Mouse (Mus musculus): ENCODE measurements around the gene Hdac5. TPM values are rescaled to one million over a fixed set of nuclear protein-coding genes. Genes with fewer than 3 reads are reported as not detected.

Hdac5 gene
- total and polyA plus RNA-seq, 3 experiments: 9.1 to 29.3 TPM; not detected in 1

GRCm38 (mm10) chr11:102147213-102147989 lies 82.6 kb downstream of the Hdac5 start:
- Histone ChIP-seq H3K36me3 (ENCODE audit: control insufficient read depth in 1 of 2, insufficient read depth in 2 of 2, low read length in 2 of 2) (0 out of 4 replicates have a peak, but pooled peaks cover 0 to 2% of the 10 kb centered on the region in 2 experiments), H3K79me2 (ENCODE audit: control insufficient read depth, insufficient read depth, low read length, poor library complexity) (no peaks in the 10 kb centered on the region), H3K4me3 (ENCODE audit: control insufficient read depth in 1 of 2, insufficient read depth in 1 of 2, low read depth in 2 of 2, low read length in 2 of 2) (no peak overlapping the region), H3K9ac (ENCODE audit: control insufficient read depth, low read depth, low read length, poor library complexity, severe bottlenecking) (no peak overlapping the region), H3K4me1 (ENCODE audit: control insufficient read depth in 1 of 2, insufficient read depth in 2 of 2, low read length in 2 of 2) (peaks cover 0 to 13% of the 10 kb centered on the region in 2 experiments; a peak in 2 of 4 replicates), H3K27me3 (ENCODE audit: control insufficient read depth in 1 of 2, insufficient read depth in 2 of 2, low read length in 2 of 2) (no peaks in the 10 kb centered on the region), H3K27ac (ENCODE audit: control insufficient read depth, low read depth, low read length) (no peak overlapping the region), H3K9me3 (replicated peaks; ENCODE audit: insufficient read depth, low read length) (no peaks in the 10 kb centered on the region)
- TF ChIP-seq EP300 (IDR thresholded peaks at IDR 0.05; ENCODE audit: low read depth in 1 of 2, low read length in 2 of 2): no peak
- TF ChIP-seq BHLHE40 (IDR thresholded peaks at IDR 0.05; ENCODE audit: borderline replicate concordance, low read depth, low read length): no peak
- no peak for TF ChIP-seq E2F4 (IDR thresholded peaks at IDR 0.05; ENCODE audit: borderline replicate concordance, low read depth, low read length)
- TF ChIP-seq KAT2A (conservative IDR thresholded peaks at IDR 0.05; ENCODE audit: low read depth, low read length): no peak
- TF ChIP-seq ZC3H11A (IDR thresholded peaks at IDR 0.05; ENCODE audit: low read depth, low read length): no peak
- no peak for TF ChIP-seq MYC (IDR thresholded peaks at IDR 0.05; ENCODE audit: low read depth, low read length)
- no peak for TF ChIP-seq UBTF (IDR thresholded peaks at IDR 0.05; ENCODE audit: borderline replicate concordance, insufficient read depth, low read depth, low read length)
- TF ChIP-seq MAZ (IDR thresholded peaks at IDR 0.05; ENCODE audit: low read depth, low read length): no peak
- TF ChIP-seq CHD2 (IDR thresholded peaks at IDR 0.05; ENCODE audit: low read length): no peak
- no peak for TF ChIP-seq POLR2A (IDR thresholded peaks at IDR 0.05; ENCODE audit: control insufficient read depth in 1 of 2, insufficient read depth in 1 of 2, low read depth in 1 of 2, low read length in 2 of 2, poor library complexity in 1 of 2)
- TF ChIP-seq POLR2AphosphoS5 (IDR thresholded peaks at IDR 0.05; ENCODE audit: borderline replicate concordance, low read depth, low read length): no peak
- no peak for TF ChIP-seq MEF2A (IDR thresholded peaks at IDR 0.05; ENCODE audit: extremely low read depth, insufficient replicate concordance, low read depth, low read length, poor library complexity, severe bottlenecking)
- DNase-seq (ENCODE audit: low read depth, low spot score): no peak

GRCm38 (mm10) chr11:102146531-102146930 lies 83.4 kb downstream of the Hdac5 start:
- Histone ChIP-seq H3K4me3 (ENCODE audit: control insufficient read depth in 1 of 2, insufficient read depth in 1 of 2, low read depth in 2 of 2, low read length in 2 of 2) (peak overlapping the region; percentile 9 to 75; a peak in 1 of 4 replicates), H3K79me2 (ENCODE audit: control insufficient read depth, insufficient read depth, low read length, poor library complexity) (no peaks in the 10 kb centered on the region), H3K4me1 (ENCODE audit: control insufficient read depth in 1 of 2, insufficient read depth in 2 of 2, low read length in 2 of 2) (peaks cover 0 to 13% of the 10 kb centered on the region in 2 experiments; a peak in 2 of 4 replicates), H3K27ac (ENCODE audit: control insufficient read depth, low read depth, low read length) (no peak overlapping the region), H3K9ac (ENCODE audit: control insufficient read depth, low read depth, low read length, poor library complexity, severe bottlenecking) (no peak overlapping the region), H3K9me3 (replicated peaks; ENCODE audit: insufficient read depth, low read length) (no peaks in the 10 kb centered on the region), H3K27me3 (ENCODE audit: control insufficient read depth in 1 of 2, insufficient read depth in 2 of 2, low read length in 2 of 2) (no peaks in the 10 kb centered on the region), H3K36me3 (ENCODE audit: control insufficient read depth in 1 of 2, insufficient read depth in 2 of 2, low read length in 2 of 2) (no peaks in the 10 kb centered on the region)
- TF ChIP-seq ZC3H11A (IDR thresholded peaks at IDR 0.05; ENCODE audit: low read depth, low read length) (no peak), E2F4 (IDR thresholded peaks at IDR 0.05; ENCODE audit: borderline replicate concordance, low read depth, low read length) (no peak), ZMIZ1 (IDR thresholded peaks at IDR 0.05; ENCODE audit: low read depth, low read length) (no peak), BHLHE40 (IDR thresholded peaks at IDR 0.05; ENCODE audit: borderline replicate concordance, low read depth, low read length) (no peak), UBTF (IDR thresholded peaks at IDR 0.05; ENCODE audit: borderline replicate concordance, insufficient read depth, low read depth, low read length) (no peak), EP300 (IDR thresholded peaks at IDR 0.05; ENCODE audit: low read depth in 1 of 2, low read length in 2 of 2) (no peak), POLR2A (IDR thresholded peaks at IDR 0.05; ENCODE audit: control insufficient read depth in 1 of 2, insufficient read depth in 1 of 2, low read depth in 1 of 2, low read length in 2 of 2, poor library complexity in 1 of 2) (no peak), MEF2A (IDR thresholded peaks at IDR 0.05; ENCODE audit: extremely low read depth, insufficient replicate concordance, low read depth, low read length, poor library complexity, severe bottlenecking) (no peak), MAX (IDR thresholded peaks at IDR 0.05; ENCODE audit: low read length) (no peak), HCFC1 (IDR thresholded peaks at IDR 0.05; ENCODE audit: low read depth, low read length) (no peak), ZNF384 (IDR thresholded peaks at IDR 0.05; ENCODE audit: low read depth, low read length) (no peak), RAD21 (IDR thresholded peaks at IDR 0.05; ENCODE audit: low read depth, low read length) (no peak)
- DNase-seq (ENCODE audit: low read depth, low spot score): no peak
